Mouse (Mus musculus) left cerebral cortex, adult 18-20 months (tissue): ENCODE data around the gene Uhrf1bp1. TPM values are rescaled to one million over a fixed set of nuclear protein-coding genes. Genes with fewer than 3 reads are reported as not detected.

Experiments used
- DNase-seq, 2 experiments: peaks; one replicate each; pipeline ENCODE4 v3.0.0; 2021 to 2022; ENCODE audit warnings: low spot score in 2 of 2, mixed read lengths in 1 of 2
- total RNA-seq, 2 experiments: library from RNA; stranded (reverse); gene quantifications; 2 replicates each; pipeline ENCODE4 v1.2.3; 2021

Uhrf1bp1 gene
- total RNA-seq, 2 experiments from 2014 or later: 21.3 to 23.3 TPM

GRCm38 (mm10) chr17:27947155-27947554 is 90.9 kb downstream of the Uhrf1bp1 start:
- DNase-seq: no peak

Other genes starting within 250 kb of the Uhrf1bp1 start
- 100 to 1,000 TPM; 562 to 569 TPM for gene Nudt3, start 232.9 kb upstream of the Uhrf1bp1 start, total RNA-seq
- gene RPS10-NUDT3, start 221.2 kb upstream of the Uhrf1bp1 start, total RNA-seq: not detected
- 100 to 1,000 TPM; 498 to 500 TPM for gene Rps10, start 219.8 kb upstream of the Uhrf1bp1 start, total RNA-seq
- 100 to 1,000 TPM; 429 to 433 TPM for gene Pacsin1, start 200.9 kb upstream of the Uhrf1bp1 start, total RNA-seq
- gene Spdef, start 127.5 kb upstream of the Uhrf1bp1 start, total RNA-seq: under 1 TPM; 0.23 to 0.49 TPM
- 100 to 1,000 TPM; 221 to 223 TPM for gene D17Wsu92e, start 35.8 kb upstream of the Uhrf1bp1 start, total RNA-seq
- gene Snrpc, start 18.3 kb upstream of the Uhrf1bp1 start, total RNA-seq: 10 to 100 TPM; 43.5 to 44.7 TPM
- 10 to 100 TPM; 39.5 to 44.5 TPM for gene Anks1, start 52.9 kb downstream of the Uhrf1bp1 start, total RNA-seq
- 10 to 100 TPM; 47.6 to 49.3 TPM for gene Taf11, start 53.4 kb downstream of the Uhrf1bp1 start, total RNA-seq
- 1 to 10 TPM in 1 of 2 experiments, under 1 TPM in 1; 0.68 to 1.1 TPM for gene Tcp11, start 224.2 kb downstream of the Uhrf1bp1 start, total RNA-seq